Mouse (Mus musculus) 3T3-L1 (cell line): ENCODE measurements around the gene Slc35a1.
A peak's percentile ranks its signal among the peaks of the same experiment; 100 is the strongest.

Source experiments
- DNase-seq: peaks from one replicate; pipeline ENCODE4 v3.0.0-alpha.2; 2015; ENCODE audit warnings: low read depth, low spot score

Slc35a1 gene

GRCm38 (mm10) chr4:34653179-34653578 lies 34.1 kb downstream of the Slc35a1 start:
- no peak for DNase-seq

DNA sequence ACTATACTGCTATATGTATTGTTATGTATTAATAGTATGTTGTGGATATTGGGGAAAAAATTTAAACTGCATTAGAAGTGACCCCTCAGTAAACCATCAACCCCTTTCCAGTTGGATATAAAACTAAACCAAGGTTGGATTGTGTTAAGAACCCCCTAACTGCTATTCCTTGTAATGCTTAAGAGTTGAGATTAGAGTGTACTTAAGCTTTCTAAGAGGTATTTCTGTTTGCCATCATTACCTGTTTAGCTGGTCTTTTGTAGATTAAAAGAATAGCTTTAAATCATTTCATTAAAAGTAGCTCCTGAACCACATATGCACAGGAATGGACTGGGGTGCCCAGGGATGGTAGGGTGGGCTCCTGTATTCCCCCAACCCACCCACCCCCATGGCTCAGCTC lies 42.5 kb downstream of the Slc35a1 start:
- DNase-seq: no peak

- no peak for DNase-seq
These were observed 46.5 kb downstream of the Slc35a1 start for GRCm38 (mm10) chr4:34640731-34641130.

DNA sequence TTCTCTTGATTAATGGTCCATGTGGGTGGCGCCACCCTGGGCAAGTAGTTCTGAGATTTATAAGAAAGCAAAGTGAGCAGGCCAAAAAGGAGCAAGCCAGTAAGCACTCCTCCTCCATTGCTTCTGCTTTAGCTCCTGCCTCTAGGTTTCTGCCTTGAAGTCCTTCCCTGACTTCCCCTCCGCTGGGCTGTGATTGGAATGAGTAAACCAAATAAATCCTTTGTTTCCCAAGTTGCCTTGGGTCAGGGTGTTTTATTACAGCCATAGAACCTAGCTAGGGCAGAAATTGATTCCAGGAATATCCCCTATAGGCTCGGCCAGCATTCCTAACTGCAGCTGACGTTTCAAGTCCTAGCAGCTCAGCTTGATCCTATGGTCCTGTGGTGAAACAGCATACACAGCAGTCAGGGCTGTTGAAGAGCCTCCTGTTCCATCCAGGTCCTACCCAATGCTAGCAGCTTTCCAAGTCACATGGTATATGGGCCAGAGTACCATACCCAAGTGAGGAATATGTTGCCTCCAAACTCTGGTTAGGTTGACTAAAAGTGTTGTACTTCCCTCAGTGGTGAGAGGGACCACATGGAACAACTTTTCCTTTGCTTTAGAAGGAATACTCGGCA lies 47.4 kb downstream of the Slc35a1 start:
- no peak for DNase-seq

DNA sequence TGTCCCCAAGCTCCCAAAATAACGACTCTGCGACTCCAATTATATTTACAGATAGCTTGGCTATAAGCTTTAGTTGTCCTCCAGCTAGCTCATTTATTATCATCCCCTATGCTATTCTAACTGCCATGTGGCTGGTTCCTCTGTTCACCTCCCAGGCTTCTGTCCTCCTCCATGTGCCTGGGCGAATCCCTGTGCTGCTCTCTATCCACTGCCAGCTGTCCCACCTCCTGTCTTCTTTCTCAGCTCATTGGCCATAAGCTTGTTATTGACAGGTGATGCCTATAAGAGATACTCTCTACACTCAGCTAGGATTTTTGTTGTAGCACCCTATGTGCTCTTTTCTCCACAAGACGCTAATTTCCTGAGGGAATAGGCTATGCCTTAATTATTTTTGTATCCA lies 49.4 kb downstream of the Slc35a1 start:
- no peak for DNase-seq

DNA sequence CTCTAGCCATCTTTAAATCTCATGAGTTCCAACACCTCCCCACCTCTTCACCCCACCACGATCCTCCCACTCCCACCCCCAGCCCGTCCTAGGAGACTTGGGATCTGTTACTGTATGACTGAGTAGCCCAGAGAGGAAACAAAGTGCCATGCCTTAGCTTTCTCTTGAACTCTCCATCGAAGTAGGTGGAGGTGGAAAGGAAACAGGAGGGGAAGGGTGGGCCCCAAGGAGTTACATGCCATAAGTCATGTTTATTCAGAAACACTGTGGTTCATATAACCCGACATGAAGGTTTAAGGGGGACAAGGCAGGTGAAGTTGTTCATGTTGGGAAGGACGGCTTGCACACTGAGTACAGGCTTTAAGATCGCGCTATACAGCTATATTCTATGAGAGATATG lies 49.9 kb downstream of the Slc35a1 start:
- no peak for DNase-seq

DNA sequence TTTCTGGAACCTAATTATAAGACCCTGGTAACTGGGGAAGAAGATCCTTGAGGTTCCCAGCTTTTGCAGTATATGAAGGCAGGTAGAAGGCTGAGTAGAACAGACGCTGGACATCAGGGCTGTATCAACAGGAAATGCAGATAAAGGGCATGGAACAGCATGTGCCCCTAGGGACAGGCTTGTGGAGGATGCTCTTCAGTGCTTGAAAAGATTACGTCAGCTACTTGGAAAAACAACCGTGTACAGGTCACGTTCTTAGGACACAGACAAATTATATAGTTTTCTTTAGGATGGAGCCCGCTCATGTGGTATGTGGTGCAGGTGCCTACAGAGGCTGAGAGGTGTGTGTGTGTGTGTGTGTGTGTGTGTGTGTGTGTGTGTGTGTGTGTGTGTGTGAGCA lies 51.2 kb downstream of the Slc35a1 start:
- no peak for DNase-seq

DNA sequence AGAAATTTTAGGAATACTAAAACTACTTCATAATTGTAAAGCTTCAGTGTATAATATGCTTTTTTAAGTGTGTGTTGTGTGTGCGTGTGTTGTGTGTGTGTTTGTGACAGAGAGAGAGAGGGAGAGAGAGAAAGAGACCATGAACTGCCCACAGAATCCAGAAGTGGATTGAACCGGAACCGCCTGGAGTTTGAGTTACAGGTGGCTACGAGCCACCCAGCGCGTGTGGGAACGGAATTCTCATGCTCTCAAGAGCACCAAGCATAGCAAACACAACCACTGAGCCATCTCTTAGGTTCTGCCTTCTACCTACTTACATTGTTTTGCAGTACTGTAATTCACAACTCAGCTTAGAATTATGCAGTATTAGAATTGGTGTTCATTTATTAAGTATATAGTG lies 53.1 kb downstream of the Slc35a1 start:
- DNase-seq: no peak

DNA sequence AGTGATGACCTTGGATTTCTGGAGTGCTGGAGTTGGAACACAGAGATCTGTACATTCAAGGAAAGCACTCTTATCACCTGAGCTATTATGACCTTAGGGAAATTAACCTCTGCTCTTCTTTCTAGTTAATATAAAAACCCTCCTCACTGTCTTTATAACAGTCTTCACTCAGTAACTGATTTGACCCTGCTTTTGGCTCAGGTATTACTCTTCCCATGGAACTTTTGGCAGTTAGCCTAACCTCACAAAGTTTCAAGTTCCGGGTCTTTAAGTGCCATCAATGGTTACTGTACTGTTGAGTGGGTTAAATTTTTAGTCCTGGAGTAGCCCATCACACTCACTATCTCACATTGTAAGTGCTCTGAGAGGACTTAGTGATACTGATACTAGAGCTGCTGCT lies 57.3 kb downstream of the Slc35a1 start:
- no peak for DNase-seq

- DNase-seq: no peak
These were observed 60.8 kb downstream of the Slc35a1 start for GRCm38 (mm10) chr4:34626401-34626800.

DNA sequence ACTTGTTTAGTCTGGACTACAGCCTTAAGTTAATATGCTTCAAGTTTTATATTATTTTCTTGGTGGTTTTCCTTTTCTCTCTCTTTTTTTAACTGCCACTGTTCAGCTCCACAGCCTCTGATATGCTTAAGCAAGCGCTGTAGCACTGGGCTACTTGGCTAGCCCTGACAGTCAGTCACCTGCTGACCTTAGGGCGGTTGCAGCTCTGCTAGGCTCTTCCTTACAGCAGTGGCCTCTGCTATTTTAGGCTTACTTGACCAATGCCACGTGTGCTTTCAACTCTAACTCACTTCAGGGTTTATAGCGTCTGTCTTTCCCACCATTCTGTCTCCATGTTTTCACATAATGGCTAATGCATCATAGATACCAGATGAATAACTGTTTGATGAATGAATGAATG lies 61.7 kb downstream of the Slc35a1 start:
- no peak for DNase-seq

- DNase-seq: no peak
These were observed 71.1 kb downstream of the Slc35a1 start for GRCm38 (mm10) chr4:34616146-34616545.

DNA sequence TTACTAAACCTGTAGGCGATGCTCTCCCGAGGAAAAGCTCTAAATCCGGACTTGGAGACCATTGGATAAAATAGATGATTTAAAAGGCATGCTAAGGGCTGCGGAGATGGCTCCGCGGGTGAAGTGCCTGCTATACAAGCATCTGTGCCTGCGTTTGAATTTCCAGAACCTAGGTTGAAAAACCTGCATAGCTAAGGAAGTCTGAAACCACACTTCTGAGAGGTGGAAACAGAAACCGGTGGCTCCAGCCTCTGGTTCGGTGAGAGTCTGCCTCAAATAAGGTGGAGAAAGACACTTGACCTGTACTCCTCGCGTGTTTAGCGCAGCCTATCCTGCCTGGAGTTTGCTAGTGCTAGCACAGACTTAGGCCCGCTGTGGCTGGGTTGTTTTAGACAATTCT lies 71.9 kb downstream of the Slc35a1 start:
- DNase-seq: peak; percentile 26

- DNase-seq: peak; percentile 88
These were observed 72.6 kb downstream of the Slc35a1 start, which contains the start of the genes Orc3 and Rars2 for GRCm38 (mm10) chr4:34614630-34615094. TSS of gene Orc3 (minus strand) at chr4:34614944. TSS of gene Rars2 (plus strand) at chr4:34614957.

- peak; percentile 25 for DNase-seq
These were observed 73.6 kb downstream of the Slc35a1 start for GRCm38 (mm10) chr4:34613571-34614145.
